ENCODE assay signal across 8 mouse cellular contexts in the genomic region with DNA sequence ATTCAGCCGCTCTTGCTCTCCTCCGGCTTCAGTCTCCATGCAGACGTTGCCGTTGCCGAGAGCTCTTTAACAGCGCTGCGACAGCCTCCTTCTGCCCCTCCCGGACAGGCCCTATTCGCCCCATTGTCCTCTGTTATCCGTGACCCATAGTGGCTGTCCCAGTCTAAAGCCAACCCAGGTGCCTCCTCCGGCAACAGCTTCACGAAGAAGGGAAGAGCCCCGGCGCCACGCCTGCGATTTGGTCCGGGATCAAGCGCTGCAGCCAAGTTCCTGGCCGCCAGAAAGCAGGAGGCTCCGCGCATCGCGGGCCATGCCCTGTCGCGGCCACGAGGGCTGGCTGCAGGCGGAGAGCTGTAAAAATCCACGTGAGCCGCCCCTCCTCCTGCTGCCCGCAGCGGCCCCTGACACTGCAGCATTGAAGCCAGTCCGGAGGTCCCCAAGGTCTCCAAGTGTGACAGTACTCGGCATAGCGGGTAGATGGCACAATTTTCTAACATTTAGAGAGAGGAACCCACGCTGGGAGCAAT. TPM values are rescaled to one million over a fixed set of nuclear protein-coding genes. Genes with fewer than 3 reads are reported as not detected.
DNase-seq lines count a peak whose midpoint lies in the region; ATAC-seq and TF ChIP-seq lines count a peak whose summit lies in the region.

No protein-coding gene starts in this region.

- WGBS in forebrain, embryonic 14.5 days, result under 1% methylated on average over 35 of the region's 35 CpGs
- WGBS in stomach, embryonic 15.5 days, result 3% methylated on average over 35 of the region's 35 CpGs

- H3K4me1 ChIP-seq in forebrain, embryonic 14.5 days (ENCODE audit: control insufficient read depth, insufficient read depth, low read length), result peaks cover 12% of the 10 kb centered on the region
- peaks cover 25% of the 10 kb centered on the region for H3K4me1 ChIP-seq in stomach, embryonic 15.5 days

- ATAC-seq in forebrain, embryonic 14.5 days, result peak; percentile 41
- ATAC-seq in stomach, embryonic 15.5 days (ENCODE audit: insufficient read depth, low FRiP score, low read depth), result peak; percentile 25; the same call in 1 of the 2 replicates

- H3K9me3 ChIP-seq in forebrain, embryonic 14.5 days (replicated peaks; ENCODE audit: control insufficient read depth, low read length), result no peaks in the 10 kb centered on the region
- no peaks in the 10 kb centered on the region for H3K9me3 ChIP-seq in stomach, embryonic 15.5 days

- peaks cover 66% of the 10 kb centered on the region for H3K27me3 ChIP-seq in forebrain, embryonic 14.5 days (replicated peaks; ENCODE audit: control insufficient read depth, insufficient read depth, low read length)
- H3K27me3 ChIP-seq in stomach, embryonic 15.5 days (replicated peaks), result no peaks in the 10 kb centered on the region

- peak overlapping the region; percentile 31 for H3K4me3 ChIP-seq in forebrain, embryonic 14.5 days (ENCODE audit: low read depth, low read length)
- H3K4me3 ChIP-seq in layer of hippocampus, adult 2 months, result peak overlapping the region; percentile 53
- peak overlapping the region; percentile 34 for H3K4me3 ChIP-seq in stomach, embryonic 15.5 days (replicated peaks)

- peak; percentile 82 for TF ChIP-seq CTCF in layer of hippocampus, adult 2 months (conservative IDR thresholded peaks at IDR 0.05)

- peak overlapping the region; percentile 80 for H3K4me2 ChIP-seq in forebrain, embryonic 14.5 days (ENCODE audit: low read length)
- peak overlapping the region; percentile 72 for H3K4me2 ChIP-seq in stomach, embryonic 15.5 days

- H3K36me3 ChIP-seq in forebrain, embryonic 14.5 days (ENCODE audit: control insufficient read depth, insufficient read depth, low read length), result no peaks in the 10 kb centered on the region
- no peaks in the 10 kb centered on the region for H3K36me3 ChIP-seq in stomach, embryonic 15.5 days

- DNase-seq in ES-CJ7 (ENCODE audit: low read depth, low spot score), result peak; percentile 73
- peak; percentile 73 for DNase-seq in brain, adult 2 months (ENCODE audit: low read depth, low spot score)
- peak; percentile 90 for DNase-seq in forebrain, embryonic 14.5 days (ENCODE audit: low spot score)
- DNase-seq in heart, postnatal 4 days, result peak; percentile 80
- peak; percentile 53 to 70 for DNase-seq in layer of hippocampus, adult 2 months (ENCODE audit: low spot score in 2 of 2)
- DNase-seq in lung, postnatal 4 days, result peak; percentile 82 to 89
- no peak for DNase-seq in spleen, postnatal 14 days (ENCODE audit: low spot score in 2 of 2)

- peak overlapping the region; percentile 96 for H3K27ac ChIP-seq in forebrain, embryonic 14.5 days (ENCODE audit: low read depth, low read length)
- H3K27ac ChIP-seq in layer of hippocampus, adult 2 months, result peak overlapping the region; percentile 95
- peak overlapping the region; percentile 74 for H3K27ac ChIP-seq in stomach, embryonic 15.5 days

- peak overlapping the region; percentile 86 for H3K9ac ChIP-seq in forebrain, embryonic 14.5 days (ENCODE audit: low read length)
- H3K9ac ChIP-seq in stomach, embryonic 15.5 days, result peak overlapping the region; percentile 11; the same call in 1 of the 2 replicates

RNA-seq across cellular contexts. Expression of gene Nr2f2, which starts 20.5 kb away (rescaled TPM):
- polyA plus RNA-seq in forebrain, embryonic 14.5 days (2014; fragmentation: Nextera tagmentation; extraction: Ambion mirVana), result 73.7 and 82.5 TPM in 2 replicates
- 10 to 100 TPM; 34.3 to 35.0 TPM for total RNA-seq in heart, postnatal 4 days (2021)
- total RNA-seq in layer of hippocampus, adult 2 months (2021), result 10 to 100 TPM; 35.8 to 48.5 TPM
- 66.9 and 72.6 TPM in 2 replicates for polyA plus RNA-seq in stomach, embryonic 15.5 days (2015; fragmentation: Nextera tagmentation; extraction: Ambion mirVana)

Comparison
In these comparisons a context has a peak if more than half of its experiments do, and no peak if none do; other contexts are left out.
1. DNase-seq: peak in ES-CJ7 (single experiment), brain, adult 2 months (single experiment), forebrain, embryonic 14.5 days (single experiment), heart, postnatal 4 days (single experiment), layer of hippocampus, adult 2 months (2 of 2) and lung, postnatal 4 days (2 of 2); none in spleen, postnatal 14 days (0 of 2).
2. Peak in every context shown above with its lines, with median percentiles within 50 percentile points of each other: H3K27ac ChIP-seq and H3K4me3 ChIP-seq.